Mouse (Mus musculus): ENCODE data around the gene P4ha1.

- TF ChIP-seq EP300 (optimal IDR thresholded peaks at IDR 0.05) (no peak), CTCF (IDR thresholded peaks at IDR 0.05; ENCODE audit: low read depth) (no peak)
Observed at GRCm38 (mm10) chr10:59291536-59291935, 31.6 kb upstream of the P4ha1 start.

Data from stomach, postnatal 0 days (tissue).